8 mouse cellular contexts compared by ENCODE assay signal in genomic region chr17:29238421-29238945, GRCm38 (mm10). TPM values are rescaled to one million over a fixed set of nuclear protein-coding genes. Genes with fewer than 3 reads are reported as not detected.
A peak's percentile ranks its signal among the peaks of the same experiment; 100 is the strongest.
DNase-seq lines count a peak whose midpoint lies in the region; ATAC-seq and TF ChIP-seq lines count a peak whose summit lies in the region.

No protein-coding gene starts in this region.

- H3K27me3 ChIP-seq in heart, embryonic 16.5 days (ENCODE audit: control insufficient read depth, insufficient read depth, low read length), result peaks cover 36% of the 10 kb centered on the region
- H3K27me3 ChIP-seq in G1E (ENCODE audit: insufficient read depth, low read length), result peaks cover 86% of the 10 kb centered on the region
- H3K27me3 ChIP-seq in forebrain, embryonic 12.5 days, result peaks cover 67% of the 10 kb centered on the region
- H3K27me3 ChIP-seq in liver, embryonic 13.5 days, result peaks cover 83% of the 10 kb centered on the region
- H3K27me3 ChIP-seq in stomach, postnatal 0 days (ENCODE audit: control insufficient read depth, insufficient read depth, low read length), result no peaks in the 10 kb centered on the region; the same call in 1 of the 2 replicates

- peak overlapping the region; percentile 99 for H3K4me2 ChIP-seq in heart, embryonic 16.5 days (ENCODE audit: low read depth, low read length)
- H3K4me2 ChIP-seq in forebrain, embryonic 12.5 days, result peak overlapping the region; percentile 100
- H3K4me2 ChIP-seq in liver, embryonic 13.5 days, result peak overlapping the region; percentile 70
- H3K4me2 ChIP-seq in stomach, postnatal 0 days (replicated peaks; ENCODE audit: low read depth), result peak overlapping the region; percentile 99

- peaks cover 8% of the 10 kb centered on the region; the same call in 1 of the 2 replicates for H3K4me1 ChIP-seq in heart, embryonic 16.5 days (ENCODE audit: control insufficient read depth, insufficient read depth, low read length)
- H3K4me1 ChIP-seq in G1E (ENCODE audit: insufficient read depth, low read depth, low read length), result no peaks in the 10 kb centered on the region
- H3K4me1 ChIP-seq in forebrain, embryonic 12.5 days, result peaks cover 44% of the 10 kb centered on the region
- peaks cover 13% of the 10 kb centered on the region for H3K4me1 ChIP-seq in liver, embryonic 13.5 days (replicated peaks)
- no peaks in the 10 kb centered on the region; the same call in 1 of the 2 replicates for H3K4me1 ChIP-seq in stomach, postnatal 0 days (replicated peaks; ENCODE audit: control insufficient read depth, insufficient read depth)

- no peaks in the 10 kb centered on the region for H3K9me3 ChIP-seq in heart, embryonic 16.5 days (replicated peaks; ENCODE audit: control insufficient read depth, low read length)
- H3K9me3 ChIP-seq in G1E (replicated peaks), result peaks cover 9% of the 10 kb centered on the region
- no peaks in the 10 kb centered on the region for H3K9me3 ChIP-seq in forebrain, embryonic 12.5 days
- no peaks in the 10 kb centered on the region for H3K9me3 ChIP-seq in liver, embryonic 13.5 days (replicated peaks)
- H3K9me3 ChIP-seq in stomach, postnatal 0 days (ENCODE audit: control insufficient read depth, low read length), result no peaks in the 10 kb centered on the region

- DNase-seq in heart, adult 11 months, result no peak
- no peak for DNase-seq in G1E (ENCODE audit: low spot score)
- DNase-seq in liver, embryonic 13.5 days, result no peak
- no peak for DNase-seq in stomach, postnatal 0 days (ENCODE audit: low spot score)
- no peak for DNase-seq in frontal cortex, adult 2 months (ENCODE audit: extremely low spot score in 1 of 2, low spot score in 1 of 2)
- DNase-seq in adrenal gland, postnatal 4 days (ENCODE audit: low spot score in 2 of 2), result no peak

- no peak for TF ChIP-seq EP300 in stomach, postnatal 0 days (optimal IDR thresholded peaks at IDR 0.05)

- H3K36me3 ChIP-seq in heart, embryonic 16.5 days (ENCODE audit: control insufficient read depth, insufficient read depth), result no peaks in the 10 kb centered on the region
- no peaks in the 10 kb centered on the region for H3K36me3 ChIP-seq in G1E (replicated peaks)
- no peaks in the 10 kb centered on the region for H3K36me3 ChIP-seq in forebrain, embryonic 12.5 days (replicated peaks)
- no peaks in the 10 kb centered on the region for H3K36me3 ChIP-seq in liver, embryonic 13.5 days
- no peaks in the 10 kb centered on the region for H3K36me3 ChIP-seq in stomach, postnatal 0 days (ENCODE audit: control insufficient read depth, insufficient read depth, low read length)

- peak overlapping the region; percentile 74 for H3K9ac ChIP-seq in heart, embryonic 16.5 days (ENCODE audit: low read length)
- H3K9ac ChIP-seq in forebrain, embryonic 12.5 days, result peak overlapping the region; percentile 69
- no peak overlapping the region for H3K9ac ChIP-seq in liver, embryonic 13.5 days
- H3K9ac ChIP-seq in stomach, postnatal 0 days (ENCODE audit: low read length), result peak overlapping the region; percentile 63

- peak overlapping the region; percentile 68 for H3K4me3 ChIP-seq in heart, embryonic 16.5 days (ENCODE audit: low read length)
- H3K4me3 ChIP-seq in G1E (ENCODE audit: low read depth, low read length), result 0 out of 2 replicates have a peak overlapping the region, but pooled peaks have one; percentile 17
- peak overlapping the region; percentile 64 for H3K4me3 ChIP-seq in forebrain, embryonic 12.5 days (replicated peaks)
- H3K4me3 ChIP-seq in liver, embryonic 13.5 days (replicated peaks), result peak overlapping the region; percentile 54
- H3K4me3 ChIP-seq in stomach, postnatal 0 days (ENCODE audit: low read depth, low read length), result peak overlapping the region; percentile 57

- no peak for TF ChIP-seq CTCF in G1E (IDR thresholded peaks at IDR 0.05; ENCODE audit: low read depth, low read length)
- TF ChIP-seq CTCF in stomach, postnatal 0 days (IDR thresholded peaks at IDR 0.05; ENCODE audit: low read depth), result no peak

- WGBS in heart, embryonic 16.5 days, result 5% methylated on average over 23 of the region's 23 CpGs
- WGBS in forebrain, embryonic 12.5 days, result 2% methylated on average over 22 of the region's 23 CpGs
- WGBS in liver, embryonic 13.5 days (ENCODE audit: insufficient replicate concordance), result 3% methylated on average over 23 of the region's 23 CpGs
- 2% methylated on average over 23 of the region's 23 CpGs for WGBS in stomach, postnatal 0 days

- H3K27ac ChIP-seq in heart, embryonic 16.5 days (ENCODE audit: low read length), result no peak overlapping the region
- peak overlapping the region; percentile 50; the same call in 1 of the 2 replicates for H3K27ac ChIP-seq in forebrain, embryonic 12.5 days
- no peak overlapping the region for H3K27ac ChIP-seq in liver, embryonic 13.5 days
- H3K27ac ChIP-seq in stomach, postnatal 0 days (replicated peaks), result no peak overlapping the region

- no peak for ATAC-seq in heart, embryonic 16.5 days (replicated peaks; ENCODE audit: extremely low read depth, insufficient read depth, low FRiP score)
- ATAC-seq in G1E (ENCODE audit: extremely low read depth, insufficient number of reproducible peaks, low FRiP score, poor library complexity, severe bottlenecking), result no peak
- ATAC-seq in forebrain, embryonic 12.5 days (ENCODE audit: low FRiP score), result no peak
- no peak for ATAC-seq in liver, embryonic 13.5 days (ENCODE audit: low read depth)
- peak; percentile 16; the same call in 1 of the 2 replicates for ATAC-seq in stomach, postnatal 0 days (ENCODE audit: low FRiP score, low TSS enrichment)

RNA-seq across cellular contexts. Expression of gene Cpne5, which starts 0.5 kb away (rescaled TPM):
- polyA plus RNA-seq in heart, embryonic 16.5 days (2015; fragmentation: Nextera tagmentation; extraction: Ambion mirVana), result 13.3 and 14.1 TPM in 2 replicates
- total RNA-seq in G1E (2014; fragmentation: Nextera tagmentation) (1.2 and 2.1 TPM in 2 replicates), G1E (2017) (0.64 and 0.71 TPM in 2 replicates)
- polyA plus RNA-seq in G1E (2012), result 21.0 and 25.0 TPM in 2 replicates
- 9.9 and 10.7 TPM in 2 replicates for polyA plus RNA-seq in forebrain, embryonic 12.5 days (2016; fragmentation: Nextera tagmentation; extraction: Ambion mirVana)
- 0.27 and 0.34 TPM in 2 replicates for polyA plus RNA-seq in liver, embryonic 13.5 days (2015; fragmentation: Nextera tagmentation; extraction: Ambion mirVana)
- 4.8 and 5.3 TPM in 2 replicates for polyA plus RNA-seq in stomach, postnatal 0 days (2015; fragmentation: Nextera tagmentation; extraction: Ambion mirVana)
- 117 TPM in 2 replicates for polyA plus RNA-seq in frontal cortex, adult 2 months (2012; rRNA removed)
- total RNA-seq in adrenal gland, postnatal 4 days (2021), result 1 to 10 TPM; 2.8 to 2.9 TPM

RNA-seq across cellular contexts. Expression of gene Ppil1, which starts 25.5 kb away (rescaled TPM):
- polyA plus RNA-seq in heart, embryonic 16.5 days (2015; fragmentation: Nextera tagmentation; extraction: Ambion mirVana), result 101 and 104 TPM in 2 replicates
- total RNA-seq in G1E (2014; fragmentation: Nextera tagmentation) (26.3 and 29.2 TPM in 2 replicates), G1E (2017) (79.4 and 80.9 TPM in 2 replicates)
- polyA plus RNA-seq in G1E (2012), result 59.1 and 91.6 TPM in 2 replicates
- 139 and 142 TPM in 2 replicates for polyA plus RNA-seq in forebrain, embryonic 12.5 days (2016; fragmentation: Nextera tagmentation; extraction: Ambion mirVana)
- 117 and 120 TPM in 2 replicates for polyA plus RNA-seq in liver, embryonic 13.5 days (2015; fragmentation: Nextera tagmentation; extraction: Ambion mirVana)
- 64.6 and 65.9 TPM in 2 replicates for polyA plus RNA-seq in stomach, postnatal 0 days (2015; fragmentation: Nextera tagmentation; extraction: Ambion mirVana)
- 21.7 and 23.7 TPM in 2 replicates for polyA plus RNA-seq in frontal cortex, adult 2 months (2012; rRNA removed)
- total RNA-seq in adrenal gland, postnatal 4 days (2021), result 10 to 100 TPM; 31.2 to 33.2 TPM

RNA-seq across cellular contexts. Expression of gene BC004004, which starts 30.1 kb away (rescaled TPM):
- 95.4 and 96.8 TPM in 2 replicates for polyA plus RNA-seq in heart, embryonic 16.5 days (2015; fragmentation: Nextera tagmentation; extraction: Ambion mirVana)
- 68.0 and 85.4 TPM in 2 replicates for total RNA-seq in G1E (2014; fragmentation: Nextera tagmentation)
- total RNA-seq in G1E (2017), result 51.7 TPM in 2 replicates
- polyA plus RNA-seq in G1E (2012), result 16.0 and 19.8 TPM in 2 replicates
- polyA plus RNA-seq in forebrain, embryonic 12.5 days (2016; fragmentation: Nextera tagmentation; extraction: Ambion mirVana), result 65.0 and 65.2 TPM in 2 replicates
- 54.2 and 55.3 TPM in 2 replicates for polyA plus RNA-seq in liver, embryonic 13.5 days (2015; fragmentation: Nextera tagmentation; extraction: Ambion mirVana)
- 91.2 and 97.2 TPM in 2 replicates for polyA plus RNA-seq in stomach, postnatal 0 days (2015; fragmentation: Nextera tagmentation; extraction: Ambion mirVana)
- polyA plus RNA-seq in frontal cortex, adult 2 months (2012; rRNA removed), result 79.2 and 84.2 TPM in 2 replicates
- total RNA-seq in adrenal gland, postnatal 4 days (2021), result 100 to 1,000 TPM; 115 to 116 TPM

Comparison
In these comparisons a context has a peak if more than half of its experiments do, and no peak if none do; other contexts are left out.
1. H3K4me3 ChIP-seq: peak in every context shown above with its lines; median percentile 68 in heart, embryonic 16.5 days; 64 in forebrain, embryonic 12.5 days; 57 in stomach, postnatal 0 days; 54 in liver, embryonic 13.5 days; 17 in G1E.